Mouse (Mus musculus): ENCODE results near the gene Tssk6.

The Tssk6 gene

GRCm38 (mm10) chr8:69884141-69884540 lies 17.8 kb upstream of the Tssk6 start:
- DNase-seq (ENCODE audit: low spot score) = no peak

GRCm38 (mm10) chr8:69887289-69888243 lies 14.4 kb upstream of the Tssk6 start, which contains the start of gene Cilp2:
TSS of gene Cilp2 (minus strand) at chr8:69887687.
- DNase-seq (ENCODE audit: low spot score) = peak; percentile 21

DNA sequence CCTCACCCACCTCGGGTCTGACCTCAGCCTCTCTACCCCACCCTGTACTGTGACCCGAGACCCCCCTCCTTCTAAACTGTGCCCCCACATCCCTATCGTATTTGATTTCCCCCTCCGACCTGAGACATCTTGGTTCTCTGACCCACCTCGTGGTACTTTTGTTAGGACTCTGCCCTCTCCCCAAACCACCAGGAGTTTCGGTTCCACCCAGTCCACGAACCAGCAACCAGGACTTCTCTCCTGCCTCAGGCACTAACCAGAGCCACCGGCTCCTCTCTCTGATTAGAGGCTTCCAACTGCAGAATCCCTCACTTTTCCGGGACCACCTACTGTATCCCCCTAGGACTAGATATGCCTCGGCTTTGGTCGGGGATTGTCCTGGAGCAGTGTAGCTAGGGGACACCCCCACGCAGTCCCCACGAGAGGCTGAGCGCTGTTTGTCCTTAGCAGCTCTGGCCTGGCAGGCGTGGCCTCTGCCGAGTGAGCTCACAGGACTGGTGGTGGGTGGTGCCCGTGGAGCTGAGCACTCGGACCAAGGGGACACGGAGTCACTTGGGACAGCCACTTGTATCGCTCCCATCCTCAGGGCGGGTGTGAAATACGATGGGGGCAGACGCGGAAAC lies 13.6 kb upstream of the Tssk6 start:
- no peak for DNase-seq (ENCODE audit: low spot score)

- no peak for DNase-seq (ENCODE audit: low spot score)
Measured at GRCm38 (mm10) chr8:69888902-69889301, 13.1 kb upstream of the Tssk6 start.

DNA sequence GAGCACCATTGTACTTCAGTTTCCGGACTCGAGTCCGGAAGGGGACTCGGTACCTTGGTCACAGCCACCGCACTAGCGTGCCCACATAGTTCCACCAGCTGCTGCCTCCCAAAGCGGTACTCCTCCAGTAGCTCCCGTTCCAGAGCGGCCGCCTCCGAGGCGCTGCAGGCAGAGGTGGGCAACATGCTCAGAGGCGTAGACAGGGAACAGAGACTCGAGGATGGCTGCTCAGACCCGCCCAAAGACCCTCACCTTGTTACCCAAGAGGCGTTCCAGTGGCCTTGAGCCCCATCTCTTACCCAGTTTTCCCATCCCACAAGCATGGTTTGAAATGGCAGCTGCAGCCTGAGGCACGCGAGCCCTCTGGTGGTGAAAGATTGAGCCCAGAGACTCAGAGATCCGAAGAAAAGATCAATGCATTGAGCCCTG lies 11.2 kb upstream of the Tssk6 start:
- no peak for DNase-seq (ENCODE audit: low spot score)

GRCm38 (mm10) chr8:69893863-69894262 lies 8.1 kb upstream of the Tssk6 start:
- peak; percentile 31 for DNase-seq (ENCODE audit: low spot score)

- DNase-seq (ENCODE audit: low spot score) = no peak
Measured at GRCm38 (mm10) chr8:69894836-69895332, 7.1 kb upstream of the Tssk6 start.

- DNase-seq (ENCODE audit: low spot score) = no peak
Measured at GRCm38 (mm10) chr8:69895772-69896451, 6.1 kb upstream of the Tssk6 start.

DNA sequence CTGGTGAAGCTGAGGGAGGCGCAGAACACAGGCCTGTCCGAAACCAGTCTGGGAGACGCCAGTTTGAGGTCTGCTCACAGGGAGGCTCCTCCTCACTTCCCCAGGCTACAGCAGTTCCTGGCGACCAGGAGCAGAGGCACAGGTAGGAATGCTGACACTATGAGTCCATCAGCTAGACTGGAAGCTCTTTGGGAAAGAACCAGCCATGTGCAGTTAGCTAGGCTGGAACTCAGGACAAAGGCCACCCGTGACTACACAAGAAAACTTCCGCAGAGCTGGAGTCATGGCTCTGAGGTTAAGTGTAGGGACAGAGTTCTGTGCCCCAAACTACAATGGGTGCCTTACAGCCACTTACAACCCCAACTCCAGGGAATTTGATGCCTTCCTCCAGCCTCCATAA lies 4.1 kb upstream of the Tssk6 start:
- DNase-seq (ENCODE audit: low spot score) = no peak

DNA sequence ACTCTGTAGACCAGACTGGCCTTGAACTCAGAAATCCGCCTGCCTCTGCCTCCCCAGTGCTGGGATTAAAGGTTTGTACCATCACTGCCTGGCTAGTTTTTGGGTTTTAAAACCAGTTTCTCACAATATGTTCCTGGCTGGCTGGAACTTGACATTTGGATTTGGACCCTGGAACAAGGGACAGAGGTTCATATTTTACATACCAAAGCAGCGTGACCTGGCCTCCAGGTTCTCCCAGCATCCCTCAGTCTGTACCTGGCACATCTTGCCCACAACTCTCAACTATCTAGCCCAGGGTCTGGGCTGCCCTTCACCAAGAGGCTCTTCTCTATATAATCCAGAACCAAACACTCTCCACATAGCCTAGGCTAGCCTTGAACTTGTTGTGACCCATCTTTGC lies 2.1 kb upstream of the Tssk6 start:
- no peak for DNase-seq (ENCODE audit: low spot score)

GRCm38 (mm10) chr8:69900895-69901451 lies 1.0 kb upstream of the Tssk6 start:
- no peak for DNase-seq (ENCODE audit: low spot score)

- peak; percentile 97 for DNase-seq (ENCODE audit: low spot score)
Measured at GRCm38 (mm10) chr8:69901484-69902162, 361 bp upstream of the Tssk6 start.

GRCm38 (mm10) chr8:69903063-69903542 lies 1.1 kb downstream of the Tssk6 start:
- peak; percentile 99 for DNase-seq (ENCODE audit: low spot score)

GRCm38 (mm10) chr8:69904096-69904495 lies 2.1 kb downstream of the Tssk6 start:
- no peak for DNase-seq (ENCODE audit: low spot score)

- DNase-seq (ENCODE audit: low spot score) = no peak
Measured at GRCm38 (mm10) chr8:69906260-69906659, 4.3 kb downstream of the Tssk6 start.

DNA sequence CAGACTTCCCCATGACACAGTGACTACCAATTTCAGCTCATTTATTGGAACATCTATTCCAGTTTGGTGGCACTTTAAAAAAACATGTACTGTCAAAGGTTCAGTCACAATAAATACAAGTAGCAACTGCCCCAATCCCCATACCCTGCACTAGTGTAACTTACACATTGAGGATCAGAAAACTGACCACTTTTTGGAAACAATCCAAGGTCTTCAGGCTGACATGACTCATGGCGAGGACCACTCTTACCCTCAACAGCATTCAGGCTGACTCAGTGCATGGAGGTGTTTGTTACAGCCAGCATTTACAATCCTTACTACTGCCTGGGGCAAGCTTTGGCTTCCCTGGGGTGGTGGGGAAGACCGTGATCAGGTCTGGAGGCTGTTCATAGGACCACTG lies 5.1 kb downstream of the Tssk6 start:
- DNase-seq (ENCODE audit: low spot score) = no peak

DNA sequence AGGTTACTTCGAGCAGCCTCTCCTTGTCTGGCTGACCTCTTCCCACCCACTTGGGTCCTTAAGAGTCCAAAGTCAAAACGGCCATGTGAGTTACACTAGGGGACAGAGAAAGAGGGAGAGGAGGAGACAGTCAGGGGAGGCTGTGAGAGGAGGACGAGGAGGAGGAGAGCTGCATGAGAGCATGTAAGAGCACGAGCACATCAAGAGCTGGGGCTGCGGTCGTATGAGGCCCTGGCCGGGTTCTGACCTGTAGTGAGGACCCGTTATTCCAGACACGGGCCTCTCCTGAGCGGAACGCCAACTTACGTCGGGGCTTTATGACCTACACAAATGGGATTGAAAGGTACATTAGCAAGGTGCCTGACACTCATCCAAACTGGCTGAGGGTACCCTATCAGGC lies 9.9 kb downstream of the Tssk6 start:
- DNase-seq (ENCODE audit: low spot score) = no peak

DNA sequence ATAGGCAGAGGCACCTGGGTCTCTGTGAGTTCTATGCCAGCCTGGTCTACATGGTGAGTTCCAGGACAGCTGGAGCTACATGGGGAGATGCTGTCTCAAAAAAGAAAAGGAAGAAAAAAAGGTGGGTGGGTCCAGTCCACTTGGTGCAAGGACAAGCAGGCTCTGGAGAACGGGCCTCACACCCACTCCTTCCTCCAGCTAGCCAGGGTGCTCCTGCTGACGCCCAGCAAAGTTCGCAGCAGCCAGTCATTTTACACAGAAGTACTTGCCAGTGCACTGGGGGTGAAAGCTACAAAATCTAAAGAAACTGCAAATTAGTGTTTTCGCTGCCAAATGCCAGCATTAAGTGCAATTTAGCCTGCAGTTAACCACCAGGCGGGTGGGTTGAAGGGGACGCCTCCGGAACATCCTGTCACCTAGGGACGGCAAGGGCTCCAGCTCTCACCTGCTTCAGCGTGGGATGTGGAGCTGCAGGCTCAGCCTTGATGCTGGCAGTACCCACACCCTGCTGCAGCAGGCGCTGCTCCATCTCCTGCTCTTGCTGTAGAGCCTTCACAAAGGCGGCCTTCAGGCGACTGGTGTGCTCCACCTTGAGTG lies 10.6 kb downstream of the Tssk6 start:
- no peak for DNase-seq (ENCODE audit: low spot score)

DNA sequence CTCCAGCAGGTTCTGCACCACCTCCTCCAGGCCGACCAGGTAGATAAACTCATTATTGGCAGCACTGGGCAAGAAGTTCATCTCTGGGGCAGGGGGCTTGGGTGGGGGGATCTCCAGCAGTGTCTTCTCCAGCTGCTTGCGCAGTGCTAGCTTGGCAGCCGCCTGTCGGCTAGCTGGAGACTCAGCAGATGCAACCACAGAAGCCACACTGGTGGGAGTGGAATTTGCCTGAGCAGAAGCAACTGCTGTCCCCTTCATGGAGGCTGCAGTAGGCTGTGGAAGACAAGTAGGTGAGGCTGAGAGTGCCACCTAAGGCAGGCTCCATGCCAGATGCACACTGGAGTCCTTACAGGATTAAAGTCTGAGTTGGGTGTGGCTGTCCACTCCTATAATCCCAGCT lies 12.5 kb downstream of the Tssk6 start:
- DNase-seq (ENCODE audit: low spot score) = no peak

GRCm38 (mm10) chr8:69915748-69916147 lies 13.8 kb downstream of the Tssk6 start:
- no peak for DNase-seq (ENCODE audit: low spot score)

GRCm38 (mm10) chr8:69918506-69918905 lies 16.5 kb downstream of the Tssk6 start:
- DNase-seq (ENCODE audit: low spot score) = no peak

Data from lung, postnatal 25 days (tissue).